Mouse (Mus musculus) thymus, postnatal 10 days (tissue): ENCODE measurements around the gene Lyzl4.
"Not testable (repeated sequence)": the region's sequence is repeated elsewhere in the genome, so short reads cannot be mapped to it uniquely, and the experiment has no call there.

Experiments
- DNase-seq, 2 experiments: peaks; one replicate each; pipeline ENCODE4 v3.0.0; 2021; ENCODE audit warnings: low spot score in 2 of 2

The Lyzl4 gene

DNA sequence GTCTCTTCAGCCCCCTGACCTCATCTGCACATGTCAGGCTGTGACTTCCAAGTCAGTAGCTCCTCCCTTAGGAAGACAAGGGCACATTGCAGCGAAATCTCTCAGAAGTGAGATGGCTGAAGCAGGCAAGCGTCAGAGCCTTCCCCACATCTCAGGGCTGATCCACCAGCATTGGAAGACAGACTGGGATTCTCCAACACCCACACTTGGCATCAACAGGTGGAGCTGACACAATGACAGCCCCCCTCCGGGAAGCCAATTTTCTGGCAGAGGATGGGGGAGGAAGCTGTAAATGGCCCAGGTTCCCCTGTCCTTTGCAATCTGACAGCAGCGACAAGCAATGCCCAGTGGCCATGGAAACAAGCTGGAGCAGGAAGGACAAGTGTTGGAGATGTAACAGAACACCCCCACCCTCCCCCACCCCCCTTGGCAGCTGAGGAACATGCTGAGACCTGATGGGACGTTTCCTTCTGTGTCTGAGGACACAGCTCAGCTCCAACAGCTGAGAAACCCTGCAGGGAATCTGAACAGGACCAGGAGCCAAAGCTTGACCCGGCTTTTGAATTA, 41.0 kb downstream of the Lyzl4 start:
- no peak for DNase-seq

DNA sequence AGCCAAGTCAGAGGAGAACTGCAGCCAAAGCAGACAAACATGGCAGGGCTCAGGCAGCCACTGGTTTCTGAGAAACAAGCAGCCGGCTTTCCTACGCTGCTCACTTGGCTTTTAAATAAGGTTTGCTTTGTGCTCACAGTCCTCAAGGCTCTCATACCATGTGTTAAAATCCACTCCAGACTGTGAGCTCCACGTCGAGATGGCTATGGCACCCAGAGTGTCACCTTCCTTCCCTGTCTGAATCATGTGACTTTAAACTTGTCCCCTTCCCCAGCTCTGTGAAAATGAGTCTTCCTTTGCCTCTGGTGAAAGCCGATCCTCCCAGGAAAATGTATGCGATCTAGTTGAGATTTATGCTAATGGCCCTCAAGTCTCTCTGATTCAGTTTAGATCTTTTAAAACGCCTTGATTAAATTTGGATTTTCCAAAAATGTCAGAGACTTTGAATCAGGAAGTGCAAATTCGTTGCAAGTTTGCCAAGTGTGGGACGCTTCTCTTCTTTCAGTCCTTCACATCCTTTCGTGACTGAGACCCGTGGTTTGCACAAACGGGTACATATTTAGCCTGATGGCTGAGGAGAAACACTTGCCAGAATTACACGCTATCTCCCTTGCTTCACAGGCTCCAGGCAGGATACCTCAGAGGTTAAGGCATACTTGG, 41.6 kb downstream of the Lyzl4 start:
- DNase-seq, result no peak

DNA sequence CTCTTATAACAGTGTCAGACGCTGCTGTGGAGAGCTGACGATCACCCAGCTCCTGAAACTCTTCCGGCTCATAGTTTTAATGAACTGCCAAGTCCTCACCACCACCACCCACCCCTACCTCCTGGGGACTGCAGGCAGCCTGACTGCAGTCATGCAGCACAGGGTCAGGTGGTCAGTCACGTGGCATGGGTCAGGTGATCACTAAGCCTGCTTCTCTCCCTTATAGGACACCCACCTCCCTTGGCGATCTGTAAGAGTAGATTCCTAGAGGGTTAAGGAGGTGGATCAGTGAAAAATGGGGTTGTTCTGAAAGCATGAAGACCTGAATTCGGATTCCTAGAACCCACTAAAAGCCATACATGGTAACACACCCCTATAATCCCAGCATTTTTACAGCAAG, 42.3 kb downstream of the Lyzl4 start:
- no peak for DNase-seq

DNA sequence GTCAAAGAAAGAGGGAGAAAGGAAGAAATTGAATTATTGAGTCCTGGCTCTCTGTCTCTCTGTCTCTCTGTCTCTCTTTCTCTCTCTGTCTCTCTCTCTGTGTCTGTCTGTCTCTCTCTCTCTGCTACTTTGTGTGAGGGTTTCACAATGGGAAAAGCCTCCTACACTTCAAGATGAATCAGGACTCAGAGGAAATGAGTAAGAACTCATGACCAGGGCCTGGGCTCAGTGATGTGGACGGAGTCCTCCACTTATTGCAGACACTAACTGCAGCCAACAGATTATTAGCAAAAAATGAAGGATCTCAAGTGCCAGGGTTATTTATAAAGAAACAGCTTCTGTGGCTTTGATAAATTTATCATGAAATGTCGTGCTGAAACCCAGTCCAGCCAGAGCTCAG, 43.8 kb downstream of the Lyzl4 start:
- no peak for DNase-seq

DNA sequence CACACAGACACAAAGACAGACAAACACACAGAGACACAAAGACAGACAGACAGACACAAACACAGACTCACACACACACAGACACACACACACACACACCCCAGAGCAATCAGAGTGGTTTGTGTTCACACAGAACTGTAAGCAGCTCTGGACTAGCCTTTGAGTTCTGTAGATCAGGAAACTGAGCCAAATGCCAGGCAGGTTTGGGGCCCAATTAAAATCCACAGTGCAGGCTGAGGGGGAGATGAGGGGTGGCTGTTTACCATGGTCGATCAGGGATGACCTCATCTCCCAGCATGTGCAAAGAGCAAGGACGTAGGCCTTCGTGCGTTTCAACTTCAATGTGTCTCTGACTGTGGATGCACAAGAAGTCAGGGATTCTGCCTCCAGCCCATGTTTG, 47.1 kb downstream of the Lyzl4 start:
- DNase-seq, result no peak

DNA sequence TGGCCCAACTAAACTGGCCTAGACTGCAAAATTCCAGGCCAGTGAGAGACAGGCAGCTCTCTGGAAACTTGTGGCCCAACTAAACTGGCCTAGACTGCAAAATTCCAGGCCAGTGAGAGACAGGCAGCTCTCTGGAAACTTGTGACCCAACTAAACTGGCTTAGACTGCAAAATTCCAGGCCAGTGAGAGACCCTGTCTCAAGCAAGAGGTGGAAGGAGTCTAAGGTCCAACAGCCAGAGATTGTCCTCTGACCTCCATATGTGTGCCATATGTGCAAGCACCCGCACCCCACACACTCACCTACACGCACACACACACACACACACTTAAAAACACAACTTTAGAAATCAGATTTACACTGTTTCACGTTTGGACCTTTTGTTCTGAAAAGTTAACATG, 48.1 kb downstream of the Lyzl4 start:
- DNase-seq, result not testable (repeated sequence)

DNA sequence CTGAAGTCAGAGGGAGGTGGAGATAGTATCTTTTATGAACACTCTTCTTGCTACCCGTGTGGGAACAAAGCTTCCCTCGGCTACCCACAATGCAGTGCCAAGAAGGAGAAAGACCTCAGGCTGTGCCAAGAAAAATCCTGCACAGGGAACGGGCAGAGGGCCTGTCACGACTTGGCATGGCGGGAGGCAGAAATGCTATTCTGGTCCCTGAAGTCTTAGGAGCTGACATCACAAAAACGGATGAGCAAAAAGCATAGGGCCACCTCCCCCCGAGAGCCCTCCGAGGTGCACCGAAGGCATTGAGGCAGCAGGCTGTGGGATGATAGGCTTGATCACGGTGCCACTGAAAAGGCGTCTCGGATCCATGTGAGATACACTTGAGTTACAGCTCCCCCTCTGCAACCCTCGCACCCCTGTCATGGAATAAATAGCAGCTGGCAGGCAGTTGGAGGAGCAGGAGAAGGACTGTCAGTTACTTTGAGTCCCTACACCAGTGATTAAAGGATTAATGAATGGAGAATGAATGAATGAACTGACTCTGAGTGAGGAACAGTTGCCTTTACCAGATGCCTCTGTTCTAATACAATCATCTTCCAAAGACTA, 48.8 kb downstream of the Lyzl4 start:
- no peak for DNase-seq

DNA sequence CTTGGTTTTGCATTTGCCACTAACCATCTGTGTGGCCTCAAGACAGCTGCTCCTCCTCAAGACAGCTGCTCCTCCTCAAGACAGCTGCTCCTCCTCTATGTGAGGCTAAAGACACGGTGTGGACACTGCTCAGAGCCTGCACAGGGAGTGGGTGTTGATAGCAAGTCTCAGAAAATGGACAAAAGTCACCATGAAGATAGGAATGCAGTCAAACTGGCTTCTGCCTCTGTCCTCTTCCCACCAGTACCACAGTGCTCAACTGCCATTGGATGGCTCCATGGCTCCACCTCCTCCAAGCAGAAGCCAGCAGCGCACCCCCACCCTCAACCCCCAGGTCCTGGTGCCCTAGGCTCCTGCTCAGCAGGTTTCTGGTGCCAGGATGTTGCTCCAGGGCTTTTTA, 52.4 kb downstream of the Lyzl4 start:
- no peak for DNase-seq

DNA sequence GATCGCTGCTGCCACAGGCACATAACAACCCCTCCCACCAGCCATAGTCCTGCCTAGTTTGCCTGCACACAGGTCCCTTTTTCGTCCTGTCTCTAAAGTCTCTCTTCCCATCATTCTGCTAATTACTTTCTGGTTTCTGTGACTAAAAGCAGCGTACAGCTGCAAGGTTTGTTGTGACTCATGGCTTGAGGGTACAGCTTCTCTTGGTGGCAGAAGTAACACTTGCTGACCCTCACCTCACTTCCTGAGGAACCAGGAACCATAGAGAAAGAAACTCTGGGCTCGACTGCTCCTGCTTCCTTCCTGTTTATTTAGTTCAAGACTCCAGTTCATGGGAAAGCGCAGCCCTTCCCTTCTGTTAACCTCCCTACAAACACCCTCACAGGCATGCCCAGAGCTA, 67.5 kb downstream of the Lyzl4 start:
- no peak for DNase-seq

DNA sequence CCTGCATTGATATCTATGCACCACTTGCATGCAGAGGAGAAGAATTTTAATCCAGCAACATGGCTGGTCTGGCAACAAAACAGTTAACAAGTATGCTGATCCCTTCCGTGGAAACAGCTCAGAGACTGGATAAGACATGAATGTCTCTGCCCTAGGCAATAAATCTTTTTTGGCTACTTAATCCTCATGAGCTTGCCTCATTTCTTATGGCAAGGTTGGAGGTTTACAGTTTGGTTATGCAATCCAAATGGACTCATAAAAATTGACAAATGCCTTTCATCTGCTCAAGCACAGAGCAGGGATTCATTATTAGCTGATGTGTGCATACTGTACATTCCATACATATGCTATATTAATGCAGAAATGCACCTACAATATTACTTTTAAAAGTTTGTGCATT, 73.4 kb downstream of the Lyzl4 start:
- no peak for DNase-seq

DNA sequence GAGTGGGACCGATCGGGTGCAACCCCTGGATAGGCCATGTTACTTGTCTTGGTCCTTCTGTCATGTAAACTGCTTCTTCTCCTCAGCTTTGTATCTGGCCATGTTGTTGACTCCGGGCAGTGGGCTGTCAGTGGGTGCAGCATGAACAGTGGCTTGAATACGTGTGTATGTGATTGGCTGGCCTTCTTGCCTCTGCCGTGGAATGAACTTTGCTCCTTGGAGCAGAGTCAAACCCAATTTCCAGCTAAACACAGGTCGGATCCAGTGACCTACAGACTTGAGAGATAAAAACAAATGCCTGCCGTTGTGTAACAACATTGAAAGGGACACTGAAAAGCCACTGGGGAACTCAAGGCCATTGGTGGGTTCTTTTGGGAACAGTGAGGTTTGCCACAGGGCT, 75.5 kb downstream of the Lyzl4 start:
- no peak for DNase-seq

DNA sequence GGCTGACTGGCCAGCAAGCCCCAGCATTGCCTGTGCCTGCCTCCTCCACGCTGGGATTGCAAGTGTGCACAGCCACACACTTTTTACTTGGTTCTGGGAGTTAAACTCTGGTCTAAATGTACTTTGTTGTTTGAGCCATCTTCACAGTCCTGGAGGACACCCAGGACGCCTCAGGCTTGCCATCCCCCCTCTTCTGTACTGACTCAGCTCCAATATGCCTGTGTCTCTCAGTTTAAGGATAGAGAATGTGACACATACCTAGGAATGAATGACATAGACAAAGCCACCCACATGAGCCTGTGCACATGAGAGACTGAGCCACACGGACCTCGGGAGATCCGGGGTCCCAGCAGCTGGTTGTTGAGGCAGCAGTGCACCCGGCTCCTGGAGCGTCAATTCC, 78.6 kb downstream of the Lyzl4 start:
- DNase-seq, result no peak

DNA sequence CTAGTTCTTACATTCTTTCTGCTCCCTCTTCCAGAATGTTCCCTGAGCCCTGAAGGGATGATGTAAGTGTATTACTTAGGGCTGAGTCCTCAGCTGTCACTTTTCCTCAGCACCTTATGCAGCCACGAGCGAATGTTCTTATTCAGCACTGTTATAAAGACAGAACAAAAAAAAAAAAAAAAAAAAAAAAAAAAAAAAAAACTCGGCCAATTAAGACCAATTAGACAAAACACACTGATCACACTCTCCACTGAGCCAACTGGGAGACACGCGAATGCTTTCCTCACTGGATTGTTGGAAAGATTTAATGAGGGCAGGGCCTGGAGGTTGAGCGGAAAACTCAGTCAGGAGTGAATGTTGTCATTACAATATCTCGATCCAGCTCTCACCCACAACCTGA, 81.4 kb downstream of the Lyzl4 start:
- DNase-seq, result no peak

DNA sequence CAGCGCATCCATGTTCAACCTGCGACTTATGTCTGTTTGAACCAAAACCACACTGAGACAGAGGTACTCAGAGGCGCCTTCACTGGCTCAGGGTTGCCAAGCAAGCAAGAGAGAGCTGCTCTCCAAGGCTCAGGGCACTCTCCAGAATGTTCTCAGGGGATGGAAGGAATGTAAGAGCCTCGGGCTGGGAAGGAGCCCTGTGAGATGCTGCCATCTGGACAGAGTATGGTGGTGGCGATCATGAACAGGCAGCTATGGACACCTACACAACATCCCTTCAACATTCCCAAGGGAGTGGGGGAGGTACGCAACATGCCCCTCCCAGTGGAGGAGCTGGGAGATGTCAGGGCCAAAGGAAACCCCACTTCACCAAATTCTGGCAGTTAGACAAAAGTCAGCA, 83.7 kb downstream of the Lyzl4 start:
- no peak for DNase-seq

DNA sequence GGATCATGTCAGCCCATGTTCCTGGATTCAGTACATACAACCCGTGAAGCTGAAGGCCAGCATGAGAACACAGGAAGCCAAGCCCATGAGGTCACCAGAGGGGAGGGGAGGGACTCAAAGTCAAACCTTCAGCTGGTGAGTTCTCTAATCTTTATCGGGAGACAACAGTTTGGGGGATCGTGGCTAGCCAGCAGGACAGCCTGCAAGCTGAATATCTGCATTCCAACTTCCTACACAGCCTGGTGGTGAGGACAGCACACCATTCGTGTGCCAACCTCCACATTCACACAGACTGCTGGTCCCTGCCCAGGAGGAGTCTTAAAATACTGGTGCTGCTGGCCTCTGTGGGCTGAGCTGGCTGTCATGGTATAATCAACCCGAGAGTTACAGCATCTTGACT, 85.0 kb downstream of the Lyzl4 start:
- DNase-seq, result no peak

DNA sequence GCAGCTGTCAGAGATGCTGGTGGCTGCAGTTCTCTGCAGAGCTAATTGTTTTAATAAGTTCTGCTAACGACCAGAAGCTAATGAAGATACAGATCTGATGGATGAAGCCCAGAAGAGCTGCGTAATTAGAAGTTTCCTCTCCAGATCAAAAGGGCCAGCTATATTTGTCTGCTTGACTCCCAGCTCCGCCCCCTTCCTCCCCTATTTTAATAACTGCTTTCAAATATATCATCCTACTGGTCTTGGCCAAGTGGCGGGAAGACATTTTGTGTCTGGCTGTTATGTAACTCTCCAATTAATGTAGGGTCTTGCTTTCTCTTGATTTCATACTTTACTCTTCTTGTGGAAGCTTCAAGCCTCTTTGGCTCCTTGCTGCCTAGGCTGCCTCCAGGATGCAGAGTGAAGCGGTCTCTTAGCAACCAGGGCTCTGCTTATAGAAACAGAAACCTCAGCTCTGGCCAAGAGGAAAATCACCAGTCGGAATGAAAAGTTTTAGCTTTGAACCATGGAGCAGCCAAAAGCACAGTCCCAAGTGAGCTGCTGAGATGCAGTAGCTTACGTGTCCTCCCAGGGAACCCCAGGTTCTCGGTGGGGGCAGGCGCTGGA, 86.4 kb downstream of the Lyzl4 start:
- DNase-seq, result no peak

DNA sequence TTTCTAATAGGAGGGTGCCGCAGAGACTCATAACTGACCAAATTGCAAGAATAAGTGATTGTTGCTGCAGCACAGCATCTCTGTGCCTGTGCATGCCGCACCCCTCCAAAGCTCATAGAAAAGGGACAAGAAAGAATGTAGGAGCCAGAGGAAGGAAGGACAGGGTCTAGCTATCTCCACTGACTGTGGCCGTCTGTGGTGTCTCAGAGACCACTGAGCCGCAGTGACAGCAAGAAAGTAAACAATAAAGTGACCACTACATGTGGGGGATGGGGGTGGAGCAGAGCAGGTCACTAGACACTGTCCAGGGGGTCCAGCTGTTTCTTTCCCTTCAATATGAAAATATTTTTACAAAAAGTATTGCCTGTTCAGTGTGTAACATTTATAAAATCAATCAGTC, 88.3 kb downstream of the Lyzl4 start:
- DNase-seq, result no peak

DNA sequence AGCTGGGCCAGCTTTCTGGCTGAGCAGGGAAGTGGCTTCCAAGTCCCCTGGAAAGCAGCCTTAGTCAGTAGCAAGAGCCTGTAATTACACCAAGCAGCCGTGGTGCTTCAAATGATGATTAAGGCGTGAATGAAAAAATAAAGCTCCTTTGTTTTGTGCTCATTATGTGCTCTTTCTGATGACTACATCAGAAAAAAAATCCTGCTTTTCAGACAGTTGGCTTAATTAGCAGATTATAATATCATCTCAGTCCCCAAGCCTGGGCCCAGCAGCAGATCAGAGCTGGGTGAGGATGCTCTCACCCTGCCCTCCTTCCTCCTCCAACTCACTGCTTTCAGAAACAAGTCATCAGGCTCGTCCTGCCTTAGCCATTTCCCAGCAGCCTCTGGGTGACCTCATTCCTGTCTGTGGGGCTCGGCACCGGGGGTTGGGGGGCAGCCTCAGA, 91.5 kb downstream of the Lyzl4 start:
- no peak for DNase-seq

DNA sequence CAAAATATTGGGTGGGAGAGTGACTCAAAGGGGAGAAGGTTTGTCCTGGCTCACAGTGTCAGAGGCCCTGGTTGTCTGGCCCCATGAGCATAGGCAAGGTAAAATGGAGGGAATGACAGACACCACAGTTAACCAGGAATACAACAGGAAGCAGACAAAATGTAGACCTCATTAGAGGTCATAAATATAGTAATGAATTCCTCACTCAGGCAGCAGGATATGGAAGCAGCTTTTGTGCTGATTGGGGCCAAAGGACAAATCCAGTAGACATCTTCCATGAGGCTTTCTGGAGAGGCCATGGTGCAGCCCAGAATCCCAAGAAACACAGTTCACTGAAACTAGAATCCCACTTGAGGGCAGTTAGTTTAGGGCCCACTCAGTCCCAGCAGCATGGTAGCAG, 92.5 kb downstream of the Lyzl4 start:
- DNase-seq, result no peak

DNA sequence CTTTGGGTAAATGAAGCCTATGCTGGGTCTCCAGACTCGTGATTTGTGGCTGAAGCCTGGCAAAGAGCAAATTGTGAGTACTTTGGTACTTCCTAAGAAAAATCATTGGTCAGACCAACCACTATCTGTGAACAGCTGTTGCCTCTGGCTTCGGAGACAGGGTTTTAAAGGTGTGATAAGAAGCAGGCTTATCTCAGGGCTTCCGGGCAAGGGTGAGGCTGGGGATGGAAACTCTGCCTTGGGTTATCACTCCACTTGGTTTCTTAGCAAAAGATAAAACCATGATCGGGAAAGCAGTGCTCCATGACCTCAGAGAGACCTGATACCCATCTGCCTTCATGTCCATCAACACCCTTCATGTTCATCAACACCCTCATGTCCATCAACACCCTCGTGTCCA, 92.9 kb downstream of the Lyzl4 start:
- no peak for DNase-seq

DNA sequence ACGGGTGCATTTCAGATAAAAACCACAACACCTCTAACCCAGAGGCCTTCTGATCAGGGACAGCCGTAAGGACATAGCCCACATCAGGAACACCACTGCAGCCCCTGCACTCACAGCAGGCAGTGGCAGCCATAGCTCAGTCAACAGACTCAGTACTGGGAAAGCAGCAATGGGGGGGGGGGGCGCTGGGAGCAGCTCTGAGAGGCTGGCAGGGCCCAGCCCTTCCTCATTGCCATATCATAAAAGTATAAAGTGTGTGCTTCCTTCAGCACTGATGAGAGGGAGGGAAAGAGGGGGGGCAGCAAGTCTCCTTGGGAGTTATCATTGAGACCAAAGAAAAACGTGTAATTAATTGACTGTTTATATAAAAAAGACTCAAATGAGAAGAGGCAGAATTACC, 94.5 kb downstream of the Lyzl4 start:
- DNase-seq, result no peak

DNA sequence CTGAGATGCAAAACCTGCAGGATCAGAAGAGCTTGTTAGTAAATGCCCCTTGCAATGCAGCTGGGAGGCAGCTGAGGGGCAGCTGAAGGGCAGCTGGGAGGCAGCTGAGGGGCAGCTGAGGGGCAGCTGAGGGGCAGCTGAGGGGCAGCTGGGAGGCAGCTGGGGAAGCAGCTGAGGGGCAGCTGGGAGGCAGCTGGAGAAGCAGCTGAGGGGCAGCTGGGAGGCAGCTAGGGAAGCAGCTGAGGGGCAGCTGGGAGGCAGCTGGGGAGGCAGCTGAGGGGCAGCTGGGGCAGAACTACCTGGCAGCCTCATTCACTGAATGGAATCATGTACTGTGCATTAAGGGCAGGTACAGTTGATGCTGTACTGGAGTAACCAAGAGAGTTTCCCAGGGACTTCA, 100.4 kb downstream of the Lyzl4 start:
- DNase-seq, result no peak

DNA sequence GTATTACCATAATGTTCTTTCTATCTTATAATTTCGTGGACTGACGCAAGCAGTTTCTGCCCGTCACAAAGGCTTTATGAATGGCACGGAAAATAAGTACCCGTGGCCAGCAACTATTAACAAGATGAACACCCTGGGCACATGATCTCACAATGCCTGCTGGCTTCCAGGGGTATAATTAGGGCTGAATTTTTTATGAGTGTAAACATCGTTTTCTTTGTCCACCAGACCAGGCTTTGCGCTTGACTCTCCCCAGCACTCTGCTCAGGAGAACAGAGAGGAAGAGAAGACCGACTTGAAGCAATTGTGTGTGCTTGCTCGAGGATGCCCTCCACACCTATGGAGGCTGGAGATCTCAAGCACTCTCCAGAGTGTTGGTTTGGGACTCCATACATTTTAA, 109.3 kb downstream of the Lyzl4 start:
- DNase-seq, result no peak
